ENCODE assay signal across 11 mouse cellular contexts in the genomic region with DNA sequence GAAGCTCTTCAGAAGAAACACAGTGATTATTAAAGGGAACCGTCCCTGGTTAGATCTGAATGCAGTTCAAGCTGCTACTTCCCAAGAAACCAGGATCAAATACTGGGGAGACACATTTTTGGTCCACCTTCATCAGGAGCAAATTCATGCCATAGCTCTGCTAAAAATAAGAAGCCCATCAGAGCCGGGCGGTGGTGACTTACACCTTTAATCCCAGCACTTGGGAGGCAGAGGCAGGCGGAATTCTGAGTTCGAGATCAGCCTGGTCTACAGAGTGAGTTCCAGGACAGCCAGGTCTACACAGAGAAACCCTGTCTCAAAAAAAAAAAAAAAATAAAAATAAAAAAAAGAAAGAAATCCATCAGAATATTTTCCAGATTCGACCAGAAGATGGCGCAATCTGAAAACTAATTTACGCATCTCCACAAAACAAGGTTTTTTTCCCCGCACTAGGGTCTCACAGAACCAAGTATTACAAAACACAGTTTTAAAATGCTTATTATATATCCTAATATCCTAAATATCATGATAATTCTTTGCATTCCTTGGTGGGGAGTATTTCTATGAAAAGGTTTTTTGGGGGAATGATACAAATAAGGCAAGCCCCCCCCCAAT. TPM values are rescaled to one million over a fixed set of nuclear protein-coding genes. Genes with fewer than 3 reads are reported as not detected.
DNase-seq lines count a peak whose midpoint lies in the region; ATAC-seq and TF ChIP-seq lines count a peak whose summit lies in the region.
"Had no signal": no experiment of that assay in that cellular context is flagged by ENCODE, and none has a peak within 500 bp of the region (broad histone marks: within the 10 kb centered on the region; RNA-seq: fewer than 3 reads in every experiment).

No protein-coding gene starts in this region.

- TF ChIP-seq POLR2A in brain, embryonic 14.5 days (IDR thresholded peaks at IDR 0.05; ENCODE audit: borderline replicate concordance, extremely low read depth, insufficient read depth, insufficient read length, poor library complexity, severe bottlenecking), result no peak
- TF ChIP-seq POLR2A in limb, embryonic 14.5 days (IDR thresholded peaks at IDR 0.05; ENCODE audit: borderline replicate concordance, extremely low read depth, insufficient read depth, insufficient read length), result no peak

- ATAC-seq in limb, embryonic 14.5 days (ENCODE audit: low FRiP score, low read depth), result no peak

- H3K4me1 ChIP-seq in limb, embryonic 14.5 days (ENCODE audit: control insufficient read depth, insufficient read depth, low read length), result no peaks in the 10 kb centered on the region
- H3K4me1 ChIP-seq: lung, embryonic 15.5 days had no signal

- 49% methylated on average over 9 of the region's 9 CpGs for WGBS in limb, embryonic 14.5 days

- no peak overlapping the region for H3K4me3 ChIP-seq in left cerebral cortex, adult 2 months
- H3K4me3 ChIP-seq in limb, embryonic 14.5 days (replicated peaks; ENCODE audit: low read length), result no peak overlapping the region
- H3K4me3 ChIP-seq: lung, embryonic 15.5 days had no signal

- H3K36me3 ChIP-seq in limb, embryonic 14.5 days (ENCODE audit: control insufficient read depth, insufficient read depth, low read length), result no peaks in the 10 kb centered on the region
- H3K36me3 ChIP-seq: lung, embryonic 15.5 days had no signal

- intact Hi-C loops in left cerebral cortex, adult 2 months (cut with DNase I), result loop anchor here (1.0 to 2.0 kb wide), 2 partner anchors 238 to 395 kb away; no protein-coding TSS in a partner anchor

- H3K9me3 ChIP-seq in limb, embryonic 14.5 days (ENCODE audit: control insufficient read depth, low read length), result no peaks in the 10 kb centered on the region
- H3K9me3 ChIP-seq: lung, embryonic 15.5 days had no signal

- H3K9ac ChIP-seq in limb, embryonic 14.5 days (ENCODE audit: low read depth, low read length, severe bottlenecking), result no peak overlapping the region
- H3K9ac ChIP-seq: lung, embryonic 15.5 days had no signal

- peak; percentile 35 for DNase-seq in adrenal gland, postnatal 10 days
- DNase-seq in adrenal gland, adult 18-20 months (ENCODE audit: low spot score in 2 of 2), result no peak
- no peak for DNase-seq in left cerebral cortex, adult 2 months (ENCODE audit: extremely low spot score in 1 of 2, low spot score in 2 of 2)
- no peak for DNase-seq in left cerebral cortex, adult 8-10 months (ENCODE audit: low spot score in 2 of 2)
- peak; percentile 77 for DNase-seq in brain, embryonic 14.5 days (ENCODE audit: low read depth)
- peak; percentile 78 for DNase-seq in limb, embryonic 14.5 days (ENCODE audit: low spot score)
- DNase-seq in urinary bladder, postnatal 25 days (ENCODE audit: low spot score), result no peak
- DNase-seq in urinary bladder, adult 2 months (ENCODE audit: low spot score), result no peak

- H3K27me3 ChIP-seq in limb, embryonic 14.5 days (ENCODE audit: control insufficient read depth, insufficient read depth, low read length), result no peaks in the 10 kb centered on the region
- H3K27me3 ChIP-seq: lung, embryonic 15.5 days had no signal

- H3K27ac ChIP-seq in left cerebral cortex, adult 2 months, result no peak overlapping the region
- H3K27ac ChIP-seq in limb, embryonic 14.5 days (replicated peaks; ENCODE audit: low read depth, low read length), result no peak overlapping the region
- H3K27ac ChIP-seq: lung, embryonic 15.5 days had no signal

- TF ChIP-seq CTCF in left cerebral cortex, adult 2 months (IDR thresholded peaks at IDR 0.05), result peak; percentile 67
- TF ChIP-seq CTCF in brain, embryonic 14.5 days (IDR thresholded peaks at IDR 0.05; ENCODE audit: borderline replicate concordance, extremely low read depth, insufficient read depth, insufficient read length), result no peak

- H3K4me2 ChIP-seq in limb, embryonic 14.5 days (replicated peaks; ENCODE audit: low read depth, low read length, severe bottlenecking), result no peak overlapping the region
- H3K4me2 ChIP-seq: lung, embryonic 15.5 days had no signal

RNA-seq across cellular contexts. Expression of a gene that starts 45.4 kb away (rescaled TPM):
- total RNA-seq in adrenal gland, postnatal 10 days (2021), result not detected
- not detected for total RNA-seq in adrenal gland, adult 18-20 months (2021)
- not detected for total RNA-seq in left cerebral cortex, adult 2 months (2021)
- total RNA-seq in left cerebral cortex, adult 8-10 months (2022), result not detected
- 0.15 TPM in 1 of 2 replicates, not detected in the other for polyA plus RNA-seq in brain, embryonic 14.5 days (2012; rRNA removed)
- not detected in 2 replicates for polyA plus RNA-seq in limb, embryonic 14.5 days (2012; rRNA removed)
- polyA plus RNA-seq in limb, embryonic 14.5 days (2014; fragmentation: Nextera tagmentation; extraction: Ambion mirVana), result not detected in 2 replicates
- 0.03 TPM in 1 of 2 replicates, not detected in the other for polyA plus RNA-seq in urinary bladder, adult 2 months (2012; rRNA removed)
- polyA plus RNA-seq: frontal cortex, adult 2 months; lung, embryonic 15.5 days; stomach, embryonic 16.5 days had no signal

Comparison
In these comparisons a context has a peak if more than half of its experiments do, and no peak if none do; other contexts are left out.
1. DNase-seq: peak in adrenal gland, postnatal 10 days (single experiment), brain, embryonic 14.5 days (single experiment) and limb, embryonic 14.5 days (single experiment); none in adrenal gland, adult 18-20 months (0 of 2), left cerebral cortex, adult 2 months (0 of 2), left cerebral cortex, adult 8-10 months (0 of 2), urinary bladder, postnatal 25 days (single experiment) and urinary bladder, adult 2 months (single experiment).